Mouse (Mus musculus): ENCODE results near the gene Scn4b. TPM values are rescaled to one million over a fixed set of nuclear protein-coding genes. Genes with fewer than 3 reads are reported as not detected.

Gene Scn4b
- polyA plus RNA-seq, 1 experiment from 2014 or later: 0.58 TPM

- peaks cover 92% of the 10 kb centered on the region for H3K27me3 ChIP-seq (ENCODE audit: insufficient read depth, poor library complexity, severe bottlenecking)
- H3K36me3 ChIP-seq: no peaks in the 10 kb centered on the region
- no peaks in the 10 kb centered on the region for H3K9me3 ChIP-seq
- H3K27ac ChIP-seq: no peak overlapping the region
- WGBS: 5% methylated on average over 7 of the region's 7 CpGs
- peaks cover 51% of the 10 kb centered on the region for H3K4me1 ChIP-seq (replicated peaks)
- no peak overlapping the region for H3K4me3 ChIP-seq
- DNase-seq (ENCODE audit: low spot score): peak; percentile 56
Measured at GRCm38 (mm10) chr9:45136442-45137169, 1.6 kb upstream of the Scn4b start.

DNA sequence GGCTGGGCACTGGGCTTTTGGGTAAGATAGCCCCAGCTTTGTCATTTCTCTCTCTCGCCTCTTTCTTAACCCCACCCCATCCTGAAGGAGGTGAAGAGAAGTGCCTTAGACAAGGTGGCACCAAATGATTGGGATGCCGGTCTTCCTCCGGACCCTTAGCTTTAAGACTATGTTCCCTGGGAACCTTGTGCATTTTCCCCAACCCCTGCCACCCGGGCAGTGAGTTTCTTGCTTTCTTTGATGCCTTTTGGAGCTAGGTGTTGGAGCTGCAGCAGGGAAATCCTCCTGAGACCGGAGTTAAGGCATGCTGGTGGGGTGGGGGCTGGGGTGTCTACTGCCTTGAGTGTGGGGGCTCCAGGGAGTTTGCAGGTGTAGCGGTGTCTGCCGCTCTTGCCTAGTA, 887 bp downstream of the Scn4b start:
- WGBS: 5% methylated on average over 7 of the region's 7 CpGs
- Histone ChIP-seq H3K27ac (peak overlapping the region; percentile 59; the same call in 1 of the 2 replicates), H3K27me3 (ENCODE audit: insufficient read depth, poor library complexity, severe bottlenecking) (peaks cover 100% of the 10 kb centered on the region), H3K36me3 (no peaks in the 10 kb centered on the region), H3K4me1 (replicated peaks) (peaks cover 51% of the 10 kb centered on the region), H3K9me3 (no peaks in the 10 kb centered on the region), H3K4me3 (peak overlapping the region; percentile 60)
- DNase-seq (ENCODE audit: low spot score): no peak

DNA sequence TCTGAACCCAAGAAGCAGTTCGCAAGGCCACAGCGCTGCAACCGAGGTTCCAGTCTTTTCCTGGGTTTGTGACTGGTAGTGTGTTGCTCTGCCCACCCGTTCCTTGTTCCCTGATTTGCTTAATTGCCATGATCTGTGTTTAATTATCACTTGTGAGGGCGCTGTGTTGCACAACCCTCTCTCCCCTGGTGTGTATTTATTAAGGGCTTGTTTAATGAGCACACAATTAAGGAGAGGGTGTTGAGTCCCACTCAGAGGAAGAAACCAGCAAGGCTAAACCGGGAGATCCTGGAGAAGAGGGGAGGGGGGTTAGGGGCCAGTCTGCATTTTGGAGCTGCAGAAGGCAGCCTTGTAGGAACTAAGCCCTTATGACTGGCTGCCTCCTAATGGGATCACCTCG, 2.8 kb downstream of the Scn4b start:
- DNase-seq (ENCODE audit: low spot score): no peak
- no peaks in the 10 kb centered on the region for H3K36me3 ChIP-seq
- 53% methylated on average over 7 of the region's 7 CpGs for WGBS
- H3K4me3 ChIP-seq: no peak overlapping the region
- H3K9me3 ChIP-seq: no peaks in the 10 kb centered on the region
- peaks cover 100% of the 10 kb centered on the region for H3K27me3 ChIP-seq (ENCODE audit: insufficient read depth, poor library complexity, severe bottlenecking)
- no peak overlapping the region for H3K27ac ChIP-seq
- peaks cover 47% of the 10 kb centered on the region for H3K4me1 ChIP-seq (replicated peaks)

GRCm38 (mm10) chr9:45142686-45143085, 4.5 kb downstream of the Scn4b start:
- Histone ChIP-seq H3K4me3 (no peak overlapping the region), H3K9me3 (no peaks in the 10 kb centered on the region), H3K4me1 (replicated peaks) (peaks cover 34% of the 10 kb centered on the region), H3K27me3 (ENCODE audit: insufficient read depth, poor library complexity, severe bottlenecking) (peaks cover 98% of the 10 kb centered on the region), H3K27ac (no peak overlapping the region), H3K36me3 (no peaks in the 10 kb centered on the region)
- no peak for DNase-seq (ENCODE audit: low spot score)
- WGBS: 63% methylated on average over 3 of the region's 3 CpGs

DNA sequence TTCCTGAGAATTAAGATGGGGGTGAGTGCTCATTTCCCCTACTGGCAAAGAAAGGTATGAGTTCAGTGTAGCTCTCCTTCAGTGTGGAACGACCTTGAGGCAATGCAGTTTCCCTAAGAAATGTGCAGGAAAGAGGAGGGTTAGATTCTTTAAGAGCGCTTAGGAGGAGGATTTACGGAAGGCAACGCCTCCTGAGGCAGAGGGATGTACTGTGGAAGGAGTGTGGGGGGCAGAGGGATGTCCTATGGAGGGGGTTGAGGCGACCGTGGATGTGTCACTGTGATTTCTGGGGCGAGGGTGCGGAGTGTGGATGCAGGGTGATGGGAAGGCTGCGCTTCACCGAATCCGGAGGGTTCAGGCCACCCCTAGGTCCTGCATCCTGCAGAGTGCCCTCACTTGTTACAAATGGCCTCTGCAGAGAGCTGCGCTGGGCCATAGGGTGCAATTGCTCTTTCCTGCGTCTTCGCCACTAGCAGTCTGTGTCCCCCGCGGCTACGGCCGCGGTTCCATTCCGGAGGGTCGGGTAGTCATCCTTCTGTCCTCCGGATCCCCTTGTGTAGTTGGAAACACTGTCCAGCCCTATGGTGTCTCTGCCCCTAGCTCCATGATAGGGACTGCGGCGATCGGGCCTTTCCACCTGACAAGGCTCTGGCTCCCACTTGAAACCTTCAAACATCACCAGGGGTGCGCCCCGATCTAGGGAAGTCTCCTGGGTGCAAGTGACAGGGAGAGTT, 7.5 kb downstream of the Scn4b start:
- 4% methylated on average over 27 of the region's 27 CpGs for WGBS
- Histone ChIP-seq H3K9me3 (no peaks in the 10 kb centered on the region), H3K27ac (no peak overlapping the region), H3K36me3 (no peaks in the 10 kb centered on the region), H3K4me1 (replicated peaks) (peaks cover 18% of the 10 kb centered on the region), H3K4me3 (peak overlapping the region; percentile 53), H3K27me3 (ENCODE audit: insufficient read depth, poor library complexity, severe bottlenecking) (peaks cover 86% of the 10 kb centered on the region)
- no peak for DNase-seq (ENCODE audit: low spot score)

- peaks cover 18% of the 10 kb centered on the region for H3K4me1 ChIP-seq (replicated peaks)
- H3K27ac ChIP-seq: no peak overlapping the region
- peaks cover 86% of the 10 kb centered on the region for H3K27me3 ChIP-seq (ENCODE audit: insufficient read depth, poor library complexity, severe bottlenecking)
- H3K4me3 ChIP-seq: peak overlapping the region; percentile 53
- no peaks in the 10 kb centered on the region for H3K36me3 ChIP-seq
- peak; percentile 73 for DNase-seq (ENCODE audit: low spot score)
- 2% methylated on average over 5 of the region's 5 CpGs for WGBS
- H3K9me3 ChIP-seq: no peaks in the 10 kb centered on the region
Measured at GRCm38 (mm10) chr9:45146267-45146597, 8.0 kb downstream of the Scn4b start.

GRCm38 (mm10) chr9:45150933-45151332, 12.7 kb downstream of the Scn4b start:
- 69% methylated on average over 1 of the region's 1 CpGs for WGBS
- H3K9me3 ChIP-seq: no peaks in the 10 kb centered on the region
- no peak overlapping the region for H3K4me3 ChIP-seq
- H3K36me3 ChIP-seq: no peaks in the 10 kb centered on the region
- peaks cover 40% of the 10 kb centered on the region for H3K27me3 ChIP-seq (ENCODE audit: insufficient read depth, poor library complexity, severe bottlenecking)
- H3K4me1 ChIP-seq (replicated peaks): peaks cover 5% of the 10 kb centered on the region
- H3K27ac ChIP-seq: no peak overlapping the region
- DNase-seq (ENCODE audit: low spot score): no peak

DNA sequence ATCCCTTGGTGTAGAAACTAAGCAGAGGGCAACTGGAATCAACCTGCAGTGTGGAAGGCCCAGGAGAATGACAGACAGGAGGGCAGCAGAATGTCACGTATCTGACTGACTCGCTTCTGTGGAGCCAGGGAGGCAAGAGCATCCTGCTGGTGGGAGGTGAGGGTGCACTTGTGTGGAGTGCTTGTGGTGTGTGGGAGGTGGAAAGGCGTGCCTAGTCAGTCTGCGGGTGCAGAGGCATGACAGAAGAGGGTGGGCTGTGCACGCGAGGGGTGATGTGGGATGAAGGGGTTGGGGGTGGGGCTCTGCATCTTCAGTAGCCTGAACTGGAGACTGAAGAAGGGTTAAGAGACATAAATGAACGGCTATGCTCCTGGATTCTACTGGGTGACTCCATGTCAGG, 15.2 kb downstream of the Scn4b start:
- WGBS: 79% methylated on average over 7 of the region's 7 CpGs
- H3K4me3 ChIP-seq: no peak overlapping the region
- no peaks in the 10 kb centered on the region for H3K36me3 ChIP-seq
- DNase-seq (ENCODE audit: low spot score): no peak
- peaks cover 18% of the 10 kb centered on the region for H3K27me3 ChIP-seq (ENCODE audit: insufficient read depth, poor library complexity, severe bottlenecking)
- no peaks in the 10 kb centered on the region for H3K4me1 ChIP-seq (replicated peaks)
- H3K27ac ChIP-seq: no peak overlapping the region
- no peaks in the 10 kb centered on the region for H3K9me3 ChIP-seq

DNA sequence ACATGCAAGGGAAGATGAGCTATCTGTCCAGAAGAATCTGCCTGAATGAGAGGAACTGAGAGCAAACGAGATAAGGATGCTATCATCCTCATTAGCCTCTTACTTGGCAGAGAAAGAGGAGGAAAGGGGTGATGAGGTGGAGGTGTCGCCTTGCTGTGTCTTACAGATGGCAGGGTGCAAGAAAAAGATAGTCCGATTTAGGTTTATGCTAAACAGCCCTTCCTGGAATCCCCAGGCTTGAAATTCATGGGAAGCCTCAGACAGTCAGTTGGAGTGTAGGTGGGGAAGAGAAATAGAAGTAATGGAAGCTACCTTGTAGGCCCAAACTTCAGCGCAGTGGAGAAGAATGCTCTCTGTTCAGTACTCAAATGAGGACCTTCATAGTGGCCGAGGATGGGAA, 29.7 kb downstream of the Scn4b start:
- Histone ChIP-seq H3K27me3 (ENCODE audit: insufficient read depth, poor library complexity, severe bottlenecking) (no peaks in the 10 kb centered on the region), H3K4me3 (no peak overlapping the region), H3K27ac (no peak overlapping the region), H3K9me3 (no peaks in the 10 kb centered on the region; the same call in 1 of the 2 replicates), H3K36me3 (no peaks in the 10 kb centered on the region), H3K4me1 (replicated peaks) (no peaks in the 10 kb centered on the region)
- 78% methylated on average over 5 of the region's 5 CpGs for WGBS
- no peak for DNase-seq (ENCODE audit: low spot score)

DNA sequence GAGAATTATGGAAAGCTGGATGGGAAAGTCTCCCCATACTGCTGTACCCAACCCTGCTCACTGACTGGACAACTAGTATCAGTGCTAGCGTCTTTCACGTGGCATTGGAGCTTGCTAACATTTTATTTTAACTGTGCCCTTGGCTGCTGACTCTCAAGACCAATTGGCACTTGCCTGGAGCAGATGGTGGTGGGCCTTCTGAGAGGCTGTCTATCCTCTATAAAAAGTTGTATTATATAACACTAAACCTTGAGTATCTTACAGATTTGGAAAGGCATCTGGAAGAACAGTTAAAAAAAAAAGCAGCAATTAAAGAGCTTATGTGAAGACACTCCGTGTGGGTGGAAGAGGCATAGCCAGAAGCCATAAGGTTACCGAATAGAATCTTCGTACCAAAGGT, 32.0 kb downstream of the Scn4b start:
- WGBS: 91% methylated on average over 5 of the region's 5 CpGs
- H3K36me3 ChIP-seq: no peaks in the 10 kb centered on the region
- no peaks in the 10 kb centered on the region for H3K27me3 ChIP-seq (ENCODE audit: insufficient read depth, poor library complexity, severe bottlenecking)
- DNase-seq (ENCODE audit: low spot score): no peak
- H3K4me3 ChIP-seq: no peak overlapping the region
- H3K27ac ChIP-seq: no peak overlapping the region
- H3K9me3 ChIP-seq: no peaks in the 10 kb centered on the region; the same call in 1 of the 2 replicates
- no peaks in the 10 kb centered on the region for H3K4me1 ChIP-seq (replicated peaks)

GRCm38 (mm10) chr9:45171073-45171610, 32.9 kb downstream of the Scn4b start:
- Histone ChIP-seq H3K27me3 (ENCODE audit: insufficient read depth, poor library complexity, severe bottlenecking) (no peaks in the 10 kb centered on the region), H3K4me1 (replicated peaks) (no peaks in the 10 kb centered on the region), H3K9me3 (no peaks in the 10 kb centered on the region; the same call in 1 of the 2 replicates), H3K4me3 (no peak overlapping the region), H3K36me3 (no peaks in the 10 kb centered on the region), H3K27ac (no peak overlapping the region)
- WGBS: 67% methylated on average over 1 of the region's 1 CpGs
- DNase-seq (ENCODE audit: low spot score): no peak

DNA sequence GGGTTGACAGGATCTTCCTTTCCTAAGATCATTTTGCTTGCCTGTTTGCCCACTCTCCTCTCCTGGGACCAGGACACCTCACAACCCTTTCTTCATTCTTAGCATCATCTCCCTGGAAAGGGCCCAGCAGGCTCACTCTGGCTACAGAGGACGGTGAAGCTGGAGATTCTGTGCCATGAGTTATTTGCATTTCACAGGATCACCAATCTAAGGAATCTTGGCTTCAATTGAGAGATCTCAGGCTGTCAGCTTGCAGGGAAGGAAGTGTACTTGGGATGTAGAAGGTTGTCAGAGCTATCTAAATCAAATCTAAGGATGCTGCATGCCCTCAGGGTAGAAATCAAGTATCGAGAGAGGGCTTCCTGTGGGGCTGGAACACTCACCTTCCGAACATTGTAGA, 35.3 kb downstream of the Scn4b start:
- H3K27ac ChIP-seq: no peak overlapping the region
- no peak for DNase-seq (ENCODE audit: low spot score)

GRCm38 (mm10) chr9:45179282-45179681, 41.1 kb downstream of the Scn4b start:
- WGBS: 87% methylated on average over 5 of the region's 5 CpGs
- Histone ChIP-seq H3K4me1 (replicated peaks) (0 out of 2 replicates have a peak, but pooled peaks cover 4% of the 10 kb centered on the region), H3K9me3 (no peaks in the 10 kb centered on the region), H3K36me3 (no peaks in the 10 kb centered on the region), H3K27ac (no peak overlapping the region), H3K4me3 (no peak overlapping the region), H3K27me3 (ENCODE audit: insufficient read depth, poor library complexity, severe bottlenecking) (no peaks in the 10 kb centered on the region)
- DNase-seq (ENCODE audit: low spot score): no peak

More for the DNA sequence above, 35.3 kb downstream of the Scn4b start:
- 73% methylated on average over 3 of the region's 3 CpGs for WGBS
- no peaks in the 10 kb centered on the region; the same call in 1 of the 2 replicates for H3K9me3 ChIP-seq
- H3K4me1 ChIP-seq (replicated peaks): no peaks in the 10 kb centered on the region
- no peaks in the 10 kb centered on the region for H3K27me3 ChIP-seq (ENCODE audit: insufficient read depth, poor library complexity, severe bottlenecking)
- no peak overlapping the region for H3K4me3 ChIP-seq
- no peaks in the 10 kb centered on the region for H3K36me3 ChIP-seq

All from hindbrain, embryonic 10.5 days (tissue).